Mouse (Mus musculus) erythroblast, adult 5-6 weeks (primary cell): ENCODE results near the gene Rab5c. TPM values are rescaled to one million over a fixed set of nuclear protein-coding genes. Genes with fewer than 3 reads are reported as not detected.

Experiments used
- ATAC-seq: replicated peaks from 2 replicates; pipeline ENCODE4 v1.8.0; 2016; ENCODE audit warnings: moderate number of reproducible peaks, mild to moderate bottlenecking, moderate TSS enrichment, inconsistent platforms; ENCODE audit not compliant: poor library complexity, low FRiP score, severe bottlenecking
- total RNA-seq, 2 experiments: library from RNA; stranded (forward) in 1 of 2; stranded (reverse) in 1 of 2; fragments of 150-400 nt in 1 of 2; fragments of 200-764, 138-1000 nt in 1 of 2; gene quantifications; 2 replicates each; pipeline versions ENCODE4 v1.2.3 to v1.2.4; 2015 to 2017; ENCODE audit warnings: low replicate concordance in 2 of 2

Rab5c gene
- total RNA-seq, 2 experiments from 2014 or later = 52.2 to 79.7 TPM

DNA sequence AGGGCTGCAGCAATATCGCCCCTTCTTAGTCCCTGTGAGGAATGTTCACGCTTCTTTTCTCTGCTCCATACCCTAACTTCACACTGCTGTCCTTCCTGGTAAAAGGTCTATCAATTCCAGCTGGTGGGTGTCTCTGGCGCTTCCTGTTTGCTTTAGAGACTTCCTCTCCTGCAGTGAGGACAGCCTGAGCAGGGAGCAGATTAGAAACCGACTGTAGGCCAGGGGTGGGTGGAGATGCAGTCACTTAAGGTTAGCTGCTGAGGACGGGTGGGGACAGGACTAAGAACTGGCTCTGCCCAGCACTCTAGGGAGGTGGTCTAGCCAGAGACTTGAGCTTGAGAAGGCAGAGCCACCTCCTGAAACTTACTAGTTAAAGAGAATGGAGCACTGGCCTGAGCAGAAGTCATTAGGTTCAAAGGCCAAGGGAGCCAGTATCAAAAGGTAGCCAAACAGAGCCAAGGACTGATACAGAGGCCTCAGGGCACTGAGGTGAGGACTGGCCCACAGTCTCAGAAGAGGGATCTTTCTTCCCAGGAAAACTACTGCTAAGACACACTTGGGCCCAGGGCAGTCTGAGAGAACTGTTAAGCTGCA is 13.0 kb downstream of the Rab5c start:
- 0 out of 2 replicates have a peak, but pooled peaks have one; percentile 16 for ATAC-seq

DNA sequence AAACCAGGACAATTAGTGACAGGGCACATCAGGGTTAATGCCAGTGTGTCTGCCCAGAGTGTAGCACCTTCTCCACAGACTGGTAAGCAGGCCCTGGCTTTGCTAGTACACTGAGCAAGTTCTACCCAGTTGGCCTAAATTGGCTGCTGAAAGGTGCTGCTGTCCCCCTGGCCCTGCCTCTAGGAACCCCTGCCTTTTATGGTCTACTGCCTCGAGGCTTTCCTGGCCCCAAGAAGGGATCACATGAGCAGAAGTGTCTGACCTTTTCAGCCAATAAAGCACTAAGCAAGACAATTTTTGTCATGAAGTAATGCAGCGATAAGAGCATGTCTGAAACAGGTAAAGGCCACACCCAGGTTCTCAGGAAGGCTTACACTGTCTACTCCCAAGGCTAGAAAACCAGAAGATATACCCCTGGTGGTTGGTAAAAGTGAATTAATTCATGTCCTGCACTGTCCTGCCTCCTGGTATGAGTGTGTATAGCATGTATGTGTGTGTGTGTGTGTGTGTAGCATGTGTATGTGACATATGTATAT is 15.5 kb downstream of the Rab5c start:
- ATAC-seq = 0 out of 2 replicates have a peak, but pooled peaks have one; percentile 1

DNA sequence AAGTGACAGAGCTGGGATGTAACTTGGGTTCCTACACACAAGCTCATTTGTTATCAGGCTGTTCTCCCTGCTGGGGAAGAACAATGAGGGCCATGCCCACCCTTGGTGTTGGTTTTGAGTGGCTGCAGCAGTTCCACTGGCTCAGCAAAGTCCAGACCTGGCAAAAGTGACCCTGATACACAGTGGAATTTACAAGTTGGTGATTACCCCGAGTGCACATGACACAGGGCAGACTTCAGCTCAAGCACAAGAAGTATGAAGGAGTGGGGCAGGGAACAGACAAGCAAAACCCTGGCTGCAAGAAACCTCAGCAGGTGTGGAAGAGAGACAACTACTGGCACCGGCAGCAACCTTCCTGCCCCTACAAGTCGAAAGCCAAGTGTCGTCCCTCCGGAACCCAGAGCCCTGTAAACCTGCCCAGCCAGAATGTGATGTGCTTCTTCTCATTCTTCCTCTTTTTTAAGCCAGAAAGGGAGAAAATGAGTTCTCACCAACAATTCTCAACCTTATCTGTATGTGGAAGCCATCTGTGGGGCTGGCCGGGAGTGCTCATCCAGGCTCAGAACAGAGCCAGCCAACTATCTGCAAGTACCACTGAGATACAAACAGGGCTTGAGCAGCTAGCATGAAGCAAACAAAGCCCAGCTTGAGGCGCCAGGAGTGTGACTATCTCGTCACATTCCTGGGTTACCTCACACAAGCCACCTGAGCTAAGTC is 16.1 kb downstream of the Rab5c start:
- peak; percentile 44 for ATAC-seq

DNA sequence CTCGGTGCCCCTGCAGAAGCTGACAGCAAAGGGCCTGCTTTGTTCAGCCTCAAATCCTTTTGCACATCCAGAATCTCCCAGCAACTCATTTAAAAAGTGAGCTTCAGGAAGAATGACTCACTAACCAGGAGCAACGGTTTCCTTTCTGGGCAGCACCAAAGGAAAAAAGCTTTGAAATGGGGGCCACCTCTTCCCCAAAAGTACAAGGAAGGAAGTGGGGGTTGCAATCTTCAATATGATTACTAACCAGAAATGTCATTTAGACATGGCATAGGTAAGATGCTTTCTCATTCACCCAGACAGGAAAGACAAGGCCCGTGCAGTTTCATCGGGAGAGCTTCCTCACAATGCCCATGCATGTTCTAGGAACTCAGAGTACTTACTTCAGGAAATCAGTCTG is 16.8 kb downstream of the Rab5c start:
- ATAC-seq = no peak

DNA sequence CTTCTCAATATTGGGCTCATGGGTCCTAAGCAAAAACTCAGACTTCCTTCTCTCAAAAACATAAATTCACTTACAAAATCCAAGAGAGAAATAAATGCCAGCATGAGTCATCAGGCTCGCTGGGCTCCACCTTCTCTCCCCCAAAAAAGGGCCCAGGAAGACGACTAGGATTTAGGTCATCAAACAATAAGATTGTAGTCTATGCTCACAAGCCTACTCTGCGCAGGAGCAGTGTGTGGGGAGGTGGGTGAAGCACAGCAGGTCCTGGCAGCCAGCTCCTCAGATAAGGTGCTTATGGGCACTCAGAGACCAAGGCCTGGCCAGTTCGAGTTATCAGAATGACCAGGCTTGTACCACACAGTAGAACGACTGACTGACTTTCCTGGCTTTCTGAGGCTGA is 17.7 kb downstream of the Rab5c start:
- no peak for ATAC-seq

DNA sequence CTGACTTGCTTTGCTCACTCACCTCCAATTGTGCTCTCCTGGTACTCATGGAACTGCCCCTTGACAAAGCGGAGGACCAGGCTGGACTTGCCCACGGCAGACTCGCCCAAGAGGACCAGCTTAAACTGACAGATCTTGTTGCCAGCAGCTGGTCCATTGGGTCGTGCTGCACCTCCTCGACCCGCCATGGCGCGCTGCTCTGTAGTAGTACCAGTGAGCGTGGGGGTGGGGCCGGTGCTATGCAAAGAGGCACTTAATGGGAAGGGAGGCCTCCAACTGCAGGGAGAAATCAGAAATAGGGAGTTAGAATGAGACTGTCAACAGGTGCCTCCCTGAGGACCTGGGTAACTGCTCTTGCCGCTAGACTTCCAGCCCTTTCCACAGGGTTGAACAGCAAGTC is 18.1 kb downstream of the Rab5c start:
- no peak for ATAC-seq

DNA sequence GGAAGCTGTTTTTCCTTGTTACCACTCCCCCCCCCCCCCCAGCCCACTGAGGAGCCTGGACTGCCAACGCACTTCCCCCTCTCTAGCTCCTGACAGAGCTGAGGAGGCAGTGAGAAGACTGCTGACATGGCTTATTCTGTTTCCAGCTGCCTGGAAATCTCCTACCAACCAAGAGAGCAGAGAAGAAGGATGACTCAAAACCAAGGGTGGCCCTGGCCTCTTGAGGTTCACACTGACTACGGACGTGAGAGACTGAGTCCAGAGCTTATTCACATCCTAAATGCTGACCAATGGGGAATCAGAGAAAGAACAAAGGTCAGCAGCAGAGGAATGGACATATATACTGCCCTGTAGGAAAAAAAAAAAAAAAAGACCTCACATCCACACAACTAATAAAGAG is 18.7 kb downstream of the Rab5c start:
- no peak for ATAC-seq

DNA sequence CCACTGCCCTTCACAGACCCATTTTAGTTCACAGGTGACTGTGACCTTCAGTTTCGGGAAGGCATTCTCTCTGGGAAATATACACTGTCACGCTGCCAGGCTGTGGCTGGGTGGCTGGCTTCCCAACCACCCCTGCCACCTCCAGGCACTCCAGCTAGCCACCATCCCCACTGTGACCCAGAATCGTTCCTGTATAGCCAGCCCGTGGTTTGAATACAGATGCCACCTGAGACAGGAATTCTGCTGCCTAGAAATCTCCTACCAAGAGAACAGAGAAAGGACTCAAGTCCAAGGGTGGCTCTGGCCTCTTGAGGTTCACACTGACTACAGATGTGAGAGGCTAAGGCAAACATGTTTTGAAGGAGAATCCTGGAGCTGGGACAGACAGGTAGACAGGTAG is 19.1 kb downstream of the Rab5c start:
- ATAC-seq = no peak

DNA sequence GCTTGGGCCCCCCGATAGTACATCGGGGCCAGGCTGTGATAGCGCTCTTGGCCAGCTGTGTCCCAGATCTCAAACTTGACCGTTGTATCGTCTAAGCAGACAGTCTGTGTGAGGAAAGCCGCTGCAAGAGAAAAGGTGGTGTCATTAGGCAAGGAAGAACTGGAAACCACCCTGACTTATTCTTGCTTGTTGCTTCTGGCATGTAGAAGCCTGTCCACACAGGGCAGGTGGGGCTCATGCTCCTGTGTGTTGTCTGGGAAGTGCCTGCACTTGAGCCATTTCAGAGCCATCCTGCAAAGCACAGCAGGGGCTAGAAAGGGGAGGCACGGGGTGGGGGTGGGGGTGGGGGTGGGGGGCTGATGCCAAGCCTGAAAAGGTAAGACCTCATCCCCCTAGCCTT is 19.6 kb downstream of the Rab5c start:
- ATAC-seq = no peak

DNA sequence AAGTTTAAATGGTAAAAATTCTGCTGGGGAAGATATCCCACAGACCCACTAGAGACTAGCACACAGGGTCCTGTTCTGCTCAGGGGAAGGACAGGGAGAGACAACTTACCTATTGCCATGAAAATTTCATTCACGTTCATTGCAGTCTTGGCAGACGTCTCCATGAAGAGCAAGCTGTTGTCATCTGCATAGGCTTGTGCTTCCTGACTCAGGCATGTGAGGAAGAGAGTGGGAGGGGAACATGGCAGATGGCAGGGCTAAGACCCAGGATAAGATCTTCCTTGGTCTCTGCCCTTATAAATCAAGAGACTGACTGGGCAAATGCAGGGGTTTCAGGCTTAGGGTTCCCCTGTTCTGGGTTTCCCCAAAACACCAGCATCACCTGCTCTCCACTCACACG is 21.4 kb downstream of the Rab5c start:
- no peak for ATAC-seq

DNA sequence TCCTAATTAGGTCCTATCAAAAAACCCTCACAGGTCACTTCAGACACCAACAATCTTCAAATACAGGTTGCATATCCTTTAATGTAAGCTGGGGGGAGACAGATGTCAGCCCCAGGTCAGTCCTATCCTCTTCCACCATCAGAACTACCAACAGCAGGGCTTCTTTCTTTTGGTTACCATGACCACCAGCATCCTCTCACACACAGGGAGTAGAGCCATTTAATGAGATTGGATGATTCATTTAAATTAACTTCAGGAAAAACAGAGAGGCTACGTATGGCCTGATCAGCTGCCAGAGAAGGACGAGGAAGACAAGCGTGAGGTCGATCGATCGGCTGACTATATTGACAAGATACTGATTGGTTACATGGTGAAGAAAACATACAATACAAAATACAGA is 23.1 kb downstream of the Rab5c start:
- no peak for ATAC-seq

DNA sequence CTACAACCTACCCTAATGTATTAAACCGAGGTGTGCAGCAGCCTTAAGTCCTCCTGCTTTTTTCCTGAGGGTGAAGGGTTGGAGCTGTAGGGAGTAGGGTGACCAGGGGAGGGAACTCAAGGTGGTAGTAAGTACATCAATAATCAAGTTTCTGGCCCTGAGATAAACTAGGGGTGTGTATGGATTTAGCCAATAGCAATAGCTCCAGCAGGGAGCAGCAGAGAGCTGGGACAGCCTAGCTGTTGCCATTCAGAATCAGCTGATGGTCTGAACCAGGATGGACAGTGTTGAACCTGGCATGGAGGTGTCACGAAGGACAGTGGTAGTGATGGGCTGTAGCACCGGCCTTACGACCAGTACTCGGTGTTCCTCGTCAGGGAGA is 23.5 kb downstream of the Rab5c start:
- ATAC-seq = peak; percentile 75

DNA sequence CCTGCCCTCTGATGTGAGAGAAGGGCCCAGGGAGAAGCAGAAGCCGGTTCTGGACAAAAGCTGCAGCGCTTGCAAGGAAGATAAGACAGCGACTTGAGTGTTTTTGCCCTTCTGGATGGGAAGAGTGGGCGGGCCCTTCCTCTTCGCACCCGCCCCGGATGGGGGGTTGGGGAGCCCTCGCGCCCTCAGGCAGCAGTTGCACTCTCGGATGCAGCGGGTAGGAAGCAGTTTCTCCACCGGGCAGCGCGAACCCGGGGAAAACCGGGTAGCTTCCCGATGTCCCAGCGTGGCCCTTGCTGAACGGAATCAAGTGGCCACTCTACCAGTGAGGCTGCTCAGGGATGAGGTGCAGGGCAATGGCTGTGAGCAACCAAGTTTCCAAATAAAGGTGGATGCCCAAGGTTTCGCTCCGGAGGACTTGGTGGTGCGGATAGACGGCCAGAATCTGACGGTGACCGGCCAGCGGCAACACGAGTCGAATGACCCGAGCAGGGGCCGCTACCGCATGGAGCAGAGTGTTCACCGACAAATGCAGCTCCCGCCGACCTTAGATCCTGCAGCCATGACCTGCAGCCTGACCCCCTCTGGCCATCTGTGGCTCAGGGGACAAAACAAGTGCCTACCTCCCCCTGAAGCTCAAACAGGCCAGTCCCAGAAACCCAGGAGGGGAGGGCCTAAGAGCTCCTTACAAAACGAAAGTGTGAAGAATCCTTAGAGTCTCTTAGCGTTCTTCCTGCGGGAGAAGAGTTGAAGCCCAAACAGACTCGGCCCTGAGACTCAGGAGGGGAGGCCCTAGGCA is 24.1 kb downstream of the Rab5c start, which contains the start of gene Hspb9:
Gene Hspb9, plus strand, starts transcription at position 116 of the 799 bp plus-strand sequence.
- peak; percentile 66 for ATAC-seq

DNA sequence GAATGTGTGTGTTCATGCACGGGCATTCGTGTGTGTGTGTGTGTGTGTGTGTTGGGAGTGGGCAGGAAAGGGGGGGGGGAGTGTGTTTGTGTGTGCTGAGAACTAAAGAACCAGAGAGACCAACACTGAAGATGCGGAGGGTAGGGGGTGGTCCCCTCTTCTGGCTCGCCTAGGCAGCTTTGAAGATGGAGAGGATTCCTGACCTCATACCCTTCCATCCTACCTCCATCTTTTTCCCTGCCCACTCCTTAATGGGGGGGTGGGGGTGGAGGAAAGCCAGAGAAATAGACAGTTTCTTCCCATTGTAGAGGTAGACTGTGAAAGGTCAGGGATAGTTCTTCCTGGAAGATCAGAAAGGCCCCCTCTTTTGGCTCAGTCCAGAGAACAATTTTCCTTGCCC is 24.8 kb downstream of the Rab5c start:
- ATAC-seq = no peak

DNA sequence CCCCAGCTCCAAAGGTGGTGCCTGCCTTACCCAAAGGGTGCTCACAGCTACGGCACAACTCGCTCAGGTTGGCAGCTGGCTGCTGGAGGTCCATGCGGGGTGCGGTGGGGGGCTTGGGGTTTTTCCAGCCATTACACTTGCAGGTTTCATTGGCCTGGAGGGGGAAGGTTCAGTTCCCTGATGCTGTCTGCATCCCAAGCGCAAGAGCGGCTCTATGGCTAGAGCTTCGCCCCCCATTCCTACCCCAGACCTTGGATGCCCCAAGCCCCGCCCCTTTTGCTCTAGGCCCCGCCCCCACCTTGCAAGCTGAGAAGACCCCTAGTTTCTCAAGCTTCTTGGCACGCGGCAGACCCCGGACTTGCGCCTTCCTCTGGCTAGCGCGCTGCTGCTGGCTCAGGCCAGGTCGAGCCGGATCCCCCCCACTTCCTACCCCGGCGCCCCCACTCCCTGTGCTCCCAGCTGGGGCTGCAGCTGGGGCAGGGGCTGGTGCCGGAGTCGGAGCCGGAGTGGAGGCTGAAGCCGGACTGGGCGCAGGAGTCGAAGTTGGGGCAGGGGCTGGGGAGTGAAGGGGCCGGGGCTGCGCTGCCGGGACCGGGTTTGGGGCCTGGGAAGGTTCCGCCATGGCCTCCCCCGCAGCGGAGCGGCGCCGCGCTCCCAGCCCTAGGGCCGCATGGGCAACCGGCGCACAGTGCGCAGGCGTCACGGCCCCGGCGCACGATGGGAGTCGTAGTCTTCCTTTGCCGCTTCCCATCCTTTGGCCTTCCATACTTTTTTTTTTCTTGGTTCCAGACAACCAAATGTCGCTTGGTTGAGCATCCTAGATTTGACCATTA is 26.0 kb downstream of the Rab5c start, which contains the start of gene Kat2a:
Gene Kat2a, minus strand, starts transcription at position 683 of the 833 bp plus-strand sequence.
- peak; percentile 51; the same call in 1 of the 2 replicates for ATAC-seq

DNA sequence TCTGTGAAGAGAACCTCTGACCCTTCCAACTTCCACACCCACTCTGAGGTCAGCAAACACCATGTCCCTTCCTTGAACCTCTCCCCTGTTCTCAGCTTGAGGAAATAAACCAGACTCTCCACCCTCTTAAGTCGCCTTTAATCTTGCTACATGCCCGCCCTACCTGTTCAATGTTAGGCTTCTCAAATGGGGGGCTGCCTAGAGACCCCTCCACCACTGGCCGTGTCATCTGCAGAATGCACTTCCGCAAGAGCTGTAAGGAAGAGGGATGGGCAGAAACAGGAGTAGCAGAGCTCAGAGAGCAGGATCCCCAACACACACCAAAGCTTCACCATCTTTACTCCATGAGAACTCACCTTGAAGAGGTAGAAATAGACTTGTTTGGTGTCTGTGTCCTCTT is 27.0 kb downstream of the Rab5c start:
- ATAC-seq = no peak

DNA sequence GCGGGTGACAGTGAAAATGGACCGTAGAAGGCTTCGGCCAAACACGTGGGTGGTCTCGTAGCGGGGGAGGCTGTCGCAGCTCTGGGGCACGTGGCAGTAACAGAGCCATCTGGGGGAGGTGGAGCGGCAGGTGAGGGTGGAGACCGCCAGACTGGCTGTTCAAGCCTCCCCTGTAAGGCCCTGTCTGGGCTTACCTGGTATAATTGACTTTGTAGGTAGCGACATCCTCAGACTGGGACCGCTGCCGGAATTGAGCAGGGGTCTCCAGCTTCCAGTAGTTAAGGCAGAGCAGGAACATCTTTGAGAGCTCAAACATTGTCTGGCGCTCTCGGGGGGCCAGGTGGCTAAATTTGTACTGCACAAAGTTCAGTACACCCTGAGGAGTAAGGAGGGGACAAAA is 27.5 kb downstream of the Rab5c start:
- ATAC-seq = no peak

DNA sequence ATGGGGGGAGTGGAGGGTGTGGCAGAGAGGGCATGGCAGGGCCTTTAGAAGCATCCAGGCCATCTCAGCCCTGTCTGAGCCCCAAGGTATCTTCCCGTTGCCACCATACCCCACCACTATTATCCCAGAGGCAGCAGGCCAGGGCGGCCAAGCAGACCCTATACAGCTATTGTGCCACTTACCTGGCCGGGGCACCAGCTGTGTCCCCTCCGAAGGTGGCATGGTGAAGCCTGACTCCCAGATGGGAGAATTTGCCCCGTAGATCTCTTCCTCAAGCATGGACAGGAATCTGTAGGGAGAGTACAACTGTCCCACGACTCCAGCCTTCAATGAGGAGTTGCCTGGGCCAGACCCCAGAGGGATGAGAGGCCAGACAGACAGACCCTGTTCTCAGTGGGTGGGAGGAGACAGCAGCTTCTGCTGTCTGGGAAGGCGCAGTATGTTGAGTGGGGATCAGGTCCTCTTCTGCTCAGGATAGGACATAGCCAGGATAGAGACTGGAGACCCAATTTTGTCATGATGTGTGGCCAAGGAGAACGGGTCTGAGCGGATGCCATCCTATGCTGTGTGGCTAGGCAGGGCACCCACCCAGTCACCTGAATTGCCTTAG is 28.7 kb downstream of the Rab5c start:
- no peak for ATAC-seq

DNA sequence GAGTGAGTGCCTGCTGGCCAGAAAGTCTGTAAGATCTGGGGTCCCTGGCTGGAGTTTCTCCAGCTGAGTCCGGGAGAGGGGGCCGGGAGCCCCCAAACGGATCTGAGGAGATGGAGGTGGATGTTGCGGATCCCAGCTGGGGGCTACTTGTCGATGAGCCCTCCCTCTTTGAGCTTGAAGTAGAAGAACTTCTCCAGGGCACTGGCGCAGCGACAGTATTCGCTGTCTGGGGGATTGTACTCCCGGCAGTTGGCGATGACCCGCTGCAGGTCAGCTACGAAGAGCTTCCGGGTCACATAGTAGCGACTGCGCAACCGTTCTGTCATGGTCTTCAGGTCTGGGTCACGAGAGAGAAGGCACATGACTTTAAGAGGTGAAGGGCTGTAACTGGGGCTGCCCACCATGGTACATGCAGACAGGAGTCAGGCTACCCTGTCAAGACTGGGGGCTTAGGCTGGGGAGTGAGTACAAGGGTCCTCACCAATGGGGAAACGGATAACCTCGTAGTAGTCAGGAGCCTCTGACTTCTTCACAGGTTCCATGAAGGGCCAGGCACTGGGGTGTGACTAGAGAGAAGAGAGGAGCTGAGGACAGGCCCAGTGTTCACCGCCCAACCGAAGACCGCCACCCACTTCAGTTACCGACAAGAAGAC is 32.8 kb downstream of the Rab5c start:
- ATAC-seq = no peak
